Mouse (Mus musculus) olfactory bulb, adult 2 months (tissue): ENCODE data around the gene Fat2. TPM values are rescaled to one million over a fixed set of nuclear protein-coding genes. Genes with fewer than 3 reads are reported as not detected.

Experiments used
- H3K27ac ChIP-seq: fragments of 200-500 bp; 2 replicates; pipeline ENCODE4 v1.5.1; 2012; ENCODE audit warnings: low read depth, low read length; ENCODE audit not compliant: insufficient read depth
- H3K4me1 ChIP-seq: fragments of 200-500 bp; 2 replicates; pipeline ENCODE4 v1.6.1; 2012; ENCODE audit warnings: low read length; ENCODE audit not compliant: control insufficient read depth, insufficient read depth
- H3K4me3 ChIP-seq: fragments of 200-500 bp; 2 replicates; pipeline ENCODE4 v1.5.1; 2012; ENCODE audit warnings: mild to moderate bottlenecking, low read depth, low read length, moderate library complexity; ENCODE audit not compliant: insufficient read depth
- CTCF ChIP-seq: fragments of 200-500 bp; IDR thresholded peaks from 2 replicates; pipeline ENCODE4 v1.5.1; 2012; ENCODE audit warnings: low read depth, mild to moderate bottlenecking, low read length, moderate library complexity; ENCODE audit not compliant: insufficient read depth
- POLR2A ChIP-seq: fragments of 200-500 bp; IDR thresholded peaks from 2 replicates; pipeline ENCODE4 v1.6.1; 2012; ENCODE audit warnings: mild to moderate bottlenecking, low read depth, low read length, moderate library complexity; ENCODE audit not compliant: insufficient read depth
- WGBS: fragments of 180-500 bp; shearing (Covaris S2); methylation state at CpG from one replicate; pipeline ENCODE4 v1.1.7; 2018; 5-methylcytosine and 5-hydroxymethylcytosine counted together
- polyA plus RNA-seq: library from polyadenylated mRNA; stranded (reverse); fragments of >200 nt; gene quantifications from 2 replicates; pipeline ENCODE4 v1.2.4, GENCODE M21; 2012; ENCODE audit warnings: low replicate concordance; ENCODE audit not compliant: missing spikeins, insufficient read depth, insufficient read length

Fat2 gene
- polyA plus RNA-seq, 1 experiment: not detected

DNA sequence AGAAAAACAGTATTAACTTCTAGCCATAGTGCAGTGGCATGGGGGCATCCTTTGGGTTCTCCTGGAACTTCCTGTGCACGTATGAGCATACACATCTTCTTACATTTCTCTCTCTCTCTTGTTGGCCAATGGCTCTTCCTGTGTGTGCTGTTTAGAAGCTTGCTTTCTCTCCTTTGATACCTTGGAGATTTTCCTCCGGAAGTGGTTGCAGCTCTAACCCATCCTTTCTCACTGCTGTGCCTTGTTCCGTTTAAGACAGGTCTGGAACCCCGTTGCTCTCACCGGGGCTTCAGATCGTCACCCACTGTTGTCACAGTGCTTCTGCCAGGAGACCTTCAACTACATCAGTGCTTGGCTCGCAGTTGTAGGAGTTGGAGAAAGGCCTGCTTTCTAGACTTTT lies 115.1 kb downstream of the Fat2 start:
- no peak for TF ChIP-seq POLR2A
- no peak for TF ChIP-seq CTCF
- H3K27ac ChIP-seq: no peak overlapping the region
- 87% methylated on average over 7 of the region's 7 CpGs for WGBS
- H3K4me3 ChIP-seq: no peak overlapping the region
- peaks cover 20% of the 10 kb centered on the region for H3K4me1 ChIP-seq

DNA sequence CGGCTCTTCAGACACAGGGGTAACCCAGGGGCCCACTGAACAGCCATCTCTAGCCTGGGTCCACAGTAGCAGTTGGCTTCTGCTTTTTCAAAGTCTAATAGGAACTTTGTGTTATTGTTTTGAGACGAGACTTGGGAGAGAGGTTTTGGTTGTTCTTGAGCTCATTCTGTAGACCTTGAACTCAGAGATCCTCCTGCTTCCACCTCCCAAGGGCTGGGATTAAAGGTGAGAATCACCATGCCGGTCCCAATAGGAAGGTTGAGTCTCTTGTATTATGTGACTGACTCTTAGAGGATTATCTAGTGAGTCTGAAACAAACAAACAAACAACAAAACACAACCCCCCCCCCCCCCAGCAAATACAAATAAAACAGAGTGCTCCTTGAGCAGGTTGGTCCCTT lies 117.9 kb downstream of the Fat2 start:
- TF ChIP-seq POLR2A: no peak
- no peak for TF ChIP-seq CTCF
- H3K27ac ChIP-seq: peak overlapping the region; percentile 81; the same call in 1 of the 2 replicates
- H3K4me3 ChIP-seq: no peak overlapping the region
- peaks cover 25% of the 10 kb centered on the region for H3K4me1 ChIP-seq
- WGBS: 71% methylated on average over 3 of the region's 3 CpGs

DNA sequence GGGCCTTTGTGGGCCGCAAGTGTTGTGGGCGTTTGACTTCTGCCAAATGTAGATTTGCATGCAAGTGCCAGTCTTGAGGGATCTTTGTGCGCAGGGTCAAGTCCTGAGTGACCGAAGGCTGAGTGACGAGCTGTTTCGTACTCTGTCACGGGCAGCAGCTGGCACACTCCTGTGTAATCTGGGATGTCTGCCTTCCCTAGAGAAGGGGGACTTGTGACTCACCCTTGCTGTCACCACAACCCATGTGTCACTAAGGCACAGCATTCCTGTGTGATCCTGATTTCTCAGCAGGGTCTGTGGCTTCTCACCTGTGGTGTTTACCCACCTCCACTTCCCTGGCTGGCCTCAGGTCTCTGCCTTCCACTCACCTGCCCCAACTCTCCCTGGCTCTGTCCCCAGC lies 118.5 kb downstream of the Fat2 start:
- Histone ChIP-seq H3K27ac (peak overlapping the region; percentile 81), H3K4me3 (no peak overlapping the region), H3K4me1 (peaks cover 25% of the 10 kb centered on the region)
- WGBS: 68% methylated on average over 7 of the region's 7 CpGs
- TF ChIP-seq POLR2A (no peak), CTCF (no peak)

DNA sequence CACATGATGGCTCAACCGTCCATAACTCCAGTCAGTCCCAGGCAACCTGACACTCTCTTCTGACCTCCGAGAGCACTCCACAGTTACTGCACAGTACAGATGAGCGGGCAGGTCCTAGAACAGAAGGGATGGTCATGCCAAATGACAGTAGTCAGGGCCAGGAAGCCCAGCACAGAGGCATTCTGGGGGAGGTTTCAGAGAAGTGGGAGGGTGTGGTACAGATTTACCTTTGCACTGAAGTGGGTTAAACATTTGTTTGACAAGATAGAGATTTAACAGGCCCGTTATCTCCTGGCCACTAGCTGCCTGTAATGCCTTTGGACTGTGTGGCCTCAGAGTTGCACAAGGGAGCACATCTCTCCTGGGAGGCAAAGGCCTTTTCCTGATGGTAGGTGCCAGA lies 118.9 kb downstream of the Fat2 start:
- TF ChIP-seq POLR2A (no peak), CTCF (no peak)
- Histone ChIP-seq H3K4me1 (peaks cover 25% of the 10 kb centered on the region), H3K27ac (peak overlapping the region; percentile 81), H3K4me3 (no peak overlapping the region)
- 89% methylated on average over 4 of the region's 4 CpGs for WGBS

DNA sequence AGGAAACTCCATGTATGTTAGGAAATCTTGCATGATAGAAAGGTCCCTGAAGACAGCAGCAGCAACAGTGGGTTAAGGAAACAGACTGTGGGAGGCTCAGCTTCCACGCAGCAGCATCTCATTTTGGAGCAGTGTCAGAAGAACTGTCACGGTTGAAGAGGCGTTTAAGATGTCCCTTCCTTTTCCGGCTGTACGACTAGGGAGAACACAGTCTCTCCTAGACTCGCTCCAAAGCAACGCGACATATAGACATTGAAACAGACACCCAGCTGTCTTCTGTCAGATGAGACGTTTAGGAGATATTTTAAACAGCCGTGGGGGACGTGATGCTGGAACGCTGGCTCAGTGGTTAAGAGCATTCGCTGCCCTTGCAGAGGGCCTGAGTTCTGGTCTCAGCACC lies 119.5 kb downstream of the Fat2 start:
- 79% methylated on average over 13 of the region's 13 CpGs for WGBS

DNA sequence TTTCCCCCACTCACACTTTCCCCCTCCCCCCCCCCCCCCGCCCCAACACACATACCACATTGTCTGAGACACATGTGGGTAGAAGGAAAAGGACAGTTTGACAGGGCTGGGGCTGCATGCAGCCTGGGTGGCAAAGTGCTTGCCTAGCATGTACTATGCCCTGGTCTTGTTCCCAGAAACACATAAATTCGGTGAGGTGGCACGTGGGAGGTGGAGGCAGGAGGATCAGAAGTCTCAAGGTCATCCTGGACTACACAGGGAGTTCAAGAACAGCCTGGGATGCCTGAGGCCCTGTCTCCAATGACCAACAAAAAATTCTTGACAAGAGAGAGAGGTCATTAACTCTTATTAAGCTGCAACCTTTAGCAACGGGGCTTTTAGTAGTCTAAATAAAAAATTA lies 120.3 kb downstream of the Fat2 start:
- Histone ChIP-seq H3K4me1 (peaks cover 28% of the 10 kb centered on the region), H3K27ac (no peak overlapping the region), H3K4me3 (no peak overlapping the region)
- no peak for TF ChIP-seq CTCF
- no peak for TF ChIP-seq POLR2A
- 64% methylated on average over 4 of the region's 4 CpGs for WGBS

More for the DNA sequence above, 119.5 kb downstream of the Fat2 start:
- TF ChIP-seq CTCF (no peak), POLR2A (no peak)
- H3K4me1 ChIP-seq: peaks cover 25% of the 10 kb centered on the region
- no peak overlapping the region for H3K4me3 ChIP-seq
- H3K27ac ChIP-seq: no peak overlapping the region

DNA sequence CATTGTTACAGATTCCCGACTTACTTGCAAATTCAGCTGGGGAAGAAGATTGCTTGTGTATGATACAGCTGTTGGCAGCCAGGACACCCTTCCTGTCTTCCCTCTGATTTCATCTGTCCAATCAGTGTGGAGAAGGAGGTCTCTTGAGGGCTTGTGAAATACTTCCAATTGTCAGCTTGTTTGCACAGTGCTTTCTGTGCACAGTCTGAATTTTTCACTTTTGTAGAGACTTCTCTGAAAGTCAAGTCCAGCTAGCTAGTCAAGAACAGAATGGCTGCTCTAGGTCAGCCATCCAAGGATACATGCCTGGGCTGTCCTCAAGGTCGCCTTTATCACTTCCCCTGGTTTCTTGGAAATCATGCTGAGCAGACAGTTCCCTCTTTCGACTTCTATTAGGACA lies 121.4 kb downstream of the Fat2 start:
- TF ChIP-seq POLR2A (no peak), CTCF (no peak)
- Histone ChIP-seq H3K4me3 (no peak overlapping the region), H3K4me1 (peaks cover 32% of the 10 kb centered on the region), H3K27ac (no peak overlapping the region)
- WGBS: 76% methylated on average over 3 of the region's 3 CpGs

GRCm38 (mm10) chr11:55214161-55214560 lies 122.2 kb downstream of the Fat2 start:
- TF ChIP-seq POLR2A (no peak), CTCF (no peak)
- Histone ChIP-seq H3K27ac (no peak overlapping the region), H3K4me3 (no peak overlapping the region), H3K4me1 (peaks cover 33% of the 10 kb centered on the region)
- 70% methylated on average over 5 of the region's 5 CpGs for WGBS

- TF ChIP-seq CTCF: no peak
- no peak for TF ChIP-seq POLR2A
- Histone ChIP-seq H3K4me3 (no peak overlapping the region), H3K4me1 (peaks cover 29% of the 10 kb centered on the region), H3K27ac (no peak overlapping the region)
- WGBS: 95% methylated on average over 4 of the region's 4 CpGs
These were observed 122.8 kb downstream of the Fat2 start for GRCm38 (mm10) chr11:55213518-55213917.
